Comparison of ENCODE assay signal across 16 mouse cellular contexts in genomic region chrX:164820906-164821305, GRCm38 (mm10).
"Had no signal": no experiment of that assay in that cellular context is flagged by ENCODE, and none has a peak within 500 bp of the region (broad histone marks: within the 10 kb centered on the region; RNA-seq: fewer than 3 reads in every experiment).

No protein-coding gene starts in this region.

- H3K27me3 ChIP-seq: stomach, embryonic 15.5 days had no signal

- H3K4me1 ChIP-seq: limb, embryonic 13.5 days; midbrain, embryonic 10.5 days; stomach, embryonic 15.5 days had no signal

- DNase-seq: kidney, adult 8-10 months; kidney, postnatal 10 days; kidney, postnatal 4 days; lung, adult 18-20 months; lung, postnatal 36 days; midbrain, embryonic 14.5 days; right cerebral cortex, postnatal 4 days; spleen, adult 18-20 months; thymus, adult 2 months; thymus, postnatal 25 days had no signal

- H3K36me3 ChIP-seq: limb, embryonic 13.5 days; midbrain, embryonic 10.5 days; stomach, embryonic 15.5 days had no signal

- ATAC-seq: intestine, postnatal 0 days had no signal

- H3K27ac ChIP-seq: layer of hippocampus, adult 2 months; limb, embryonic 13.5 days; liver, embryonic 14.5 days; midbrain, embryonic 10.5 days; stomach, embryonic 15.5 days had no signal

- H3K9me3 ChIP-seq: limb, embryonic 13.5 days; midbrain, embryonic 10.5 days; stomach, embryonic 15.5 days had no signal

- H3K4me3 ChIP-seq: layer of hippocampus, adult 2 months; limb, embryonic 13.5 days; midbrain, embryonic 10.5 days; stomach, embryonic 15.5 days had no signal

- H3K9ac ChIP-seq: limb, embryonic 13.5 days; liver, embryonic 14.5 days; stomach, embryonic 15.5 days had no signal

- H3K4me2 ChIP-seq: limb, embryonic 13.5 days; stomach, embryonic 15.5 days had no signal
